Mouse (Mus musculus): ENCODE data around the gene Mrtfa. TPM values are rescaled to one million over a fixed set of nuclear protein-coding genes. Genes with fewer than 3 reads are reported as not detected.

Gene Mrtfa
- polyA plus RNA-seq, 1 experiment from 2014 or later: 24.9 TPM

DNA sequence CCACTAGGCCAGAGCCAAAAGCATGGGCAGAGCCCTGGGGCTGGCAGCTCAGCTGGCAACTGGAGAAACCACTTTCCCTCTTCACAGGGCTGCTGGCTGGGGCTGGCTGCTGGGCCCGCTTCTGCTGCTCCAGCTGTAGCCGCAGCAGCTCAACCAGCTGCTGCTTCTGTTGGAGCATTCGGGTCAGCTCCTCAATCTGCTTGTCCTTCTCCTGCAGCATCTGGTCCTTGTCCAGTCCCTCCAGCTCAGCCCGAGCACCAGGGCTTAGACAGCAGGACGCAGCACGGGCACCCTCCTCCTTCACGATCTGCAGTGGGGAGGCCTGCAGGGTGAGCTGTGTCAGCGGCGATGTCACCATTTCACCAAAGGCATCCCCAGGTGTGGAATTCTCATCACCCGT is 174.1 kb downstream of the Mrtfa start:
- no peaks in the 10 kb centered on the region for H3K4me1 ChIP-seq (replicated peaks; ENCODE audit: control insufficient read depth, insufficient read depth, low read length)
- no peaks in the 10 kb centered on the region for H3K27me3 ChIP-seq (ENCODE audit: control insufficient read depth, insufficient read depth, low read depth, low read length)
- 79% methylated on average over 10 of the region's 10 CpGs for WGBS
- peaks cover 28% of the 10 kb centered on the region for H3K36me3 ChIP-seq (ENCODE audit: control insufficient read depth, insufficient read depth, low read length)
- ATAC-seq (ENCODE audit: low read depth): no peak
- no peak overlapping the region for H3K4me3 ChIP-seq (ENCODE audit: low read length)
- H3K9ac ChIP-seq (ENCODE audit: low read length): no peak overlapping the region
- no peak overlapping the region for H3K4me2 ChIP-seq (ENCODE audit: low read depth, low read length)
- H3K27ac ChIP-seq (ENCODE audit: low read length): no peak overlapping the region
- no peaks in the 10 kb centered on the region for H3K9me3 ChIP-seq (ENCODE audit: control insufficient read depth, low read length)

DNA sequence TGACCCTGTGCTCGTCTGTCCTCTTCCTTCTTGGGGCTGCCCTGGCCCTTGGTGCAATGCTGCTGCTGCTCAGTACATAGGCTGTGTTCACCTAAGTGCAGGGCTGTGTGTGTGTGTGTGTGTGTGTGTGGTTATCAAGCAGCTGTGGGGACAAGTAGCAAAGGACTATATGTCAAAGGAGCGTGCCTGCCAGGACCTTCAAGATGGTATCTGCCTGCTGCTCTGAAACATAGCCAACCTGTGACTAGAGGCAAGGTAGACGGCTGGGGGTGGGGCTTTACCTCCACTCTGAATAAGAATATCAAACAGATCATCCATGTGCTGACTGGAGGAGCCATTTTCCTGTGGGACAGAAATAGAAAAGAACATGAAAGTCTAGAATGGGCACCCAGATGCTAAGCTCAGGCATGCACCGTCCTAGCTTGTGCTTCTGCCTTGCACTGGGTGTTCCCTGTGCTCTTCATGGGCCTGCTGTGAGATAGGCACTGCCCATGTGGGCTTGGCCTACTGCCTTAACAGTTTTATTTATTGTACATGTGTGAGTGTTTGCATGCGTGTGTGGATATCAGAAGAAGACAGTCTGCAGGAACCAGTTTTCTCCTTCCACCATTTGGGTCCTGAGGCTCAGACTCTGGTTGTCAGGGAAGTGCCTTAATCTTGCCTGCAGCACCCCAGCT is 175.4 kb downstream of the Mrtfa start:
- H3K9me3 ChIP-seq (ENCODE audit: control insufficient read depth, low read length): no peaks in the 10 kb centered on the region
- no peak overlapping the region for H3K4me2 ChIP-seq (ENCODE audit: low read depth, low read length)
- no peak overlapping the region for H3K27ac ChIP-seq (ENCODE audit: low read length)
- 76% methylated on average over 5 of the region's 5 CpGs for WGBS
- no peaks in the 10 kb centered on the region for H3K27me3 ChIP-seq (ENCODE audit: control insufficient read depth, insufficient read depth, low read depth, low read length)
- no peaks in the 10 kb centered on the region for H3K4me1 ChIP-seq (replicated peaks; ENCODE audit: control insufficient read depth, insufficient read depth, low read length)
- no peak overlapping the region for H3K4me3 ChIP-seq (ENCODE audit: low read length)
- no peak overlapping the region for H3K9ac ChIP-seq (ENCODE audit: low read length)
- H3K36me3 ChIP-seq (ENCODE audit: control insufficient read depth, insufficient read depth, low read length): peaks cover 31% of the 10 kb centered on the region
- ATAC-seq (ENCODE audit: low read depth): no peak

- no peak overlapping the region for H3K4me2 ChIP-seq (ENCODE audit: low read depth, low read length)
- WGBS: 86% methylated on average over 7 of the region's 7 CpGs
- H3K9me3 ChIP-seq (ENCODE audit: control insufficient read depth, low read length): no peaks in the 10 kb centered on the region
- peaks cover 30% of the 10 kb centered on the region for H3K36me3 ChIP-seq (ENCODE audit: control insufficient read depth, insufficient read depth, low read length)
- no peaks in the 10 kb centered on the region for H3K4me1 ChIP-seq (replicated peaks; ENCODE audit: control insufficient read depth, insufficient read depth, low read length)
- H3K27ac ChIP-seq (ENCODE audit: low read length): no peak overlapping the region
- H3K27me3 ChIP-seq (ENCODE audit: control insufficient read depth, insufficient read depth, low read depth, low read length): no peaks in the 10 kb centered on the region
- ATAC-seq (ENCODE audit: low read depth): no peak
- no peak overlapping the region for H3K9ac ChIP-seq (ENCODE audit: low read length)
- no peak overlapping the region for H3K4me3 ChIP-seq (ENCODE audit: low read length)
Observed at GRCm38 (mm10) chr15:81013186-81013585, 177.4 kb downstream of the Mrtfa start.

DNA sequence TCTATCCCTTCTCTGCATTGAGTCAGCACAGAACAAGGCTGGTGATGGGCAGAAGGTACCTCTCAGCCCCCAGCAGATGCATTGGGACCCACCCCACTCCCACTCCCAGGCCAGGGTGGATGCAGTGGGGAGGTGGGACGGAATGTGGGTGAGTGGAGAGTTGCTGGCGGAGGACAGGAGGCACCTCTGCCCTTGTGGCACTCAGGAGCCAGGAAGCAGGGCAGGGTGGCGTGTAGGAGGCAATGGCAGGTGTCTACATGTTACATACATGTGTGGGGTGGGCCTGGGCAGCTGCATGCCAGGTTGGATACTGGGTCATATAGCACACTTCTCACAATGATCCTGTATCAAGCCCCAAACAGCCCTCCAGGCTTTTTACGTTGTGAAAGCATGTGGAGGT is 178.2 kb downstream of the Mrtfa start:
- no peak overlapping the region for H3K4me3 ChIP-seq (ENCODE audit: low read length)
- H3K9ac ChIP-seq (ENCODE audit: low read length): no peak overlapping the region
- no peaks in the 10 kb centered on the region for H3K4me1 ChIP-seq (replicated peaks; ENCODE audit: control insufficient read depth, insufficient read depth, low read length)
- H3K27me3 ChIP-seq (ENCODE audit: control insufficient read depth, insufficient read depth, low read depth, low read length): no peaks in the 10 kb centered on the region
- H3K9me3 ChIP-seq (ENCODE audit: control insufficient read depth, low read length): no peaks in the 10 kb centered on the region
- H3K4me2 ChIP-seq (ENCODE audit: low read depth, low read length): no peak overlapping the region
- no peak overlapping the region for H3K27ac ChIP-seq (ENCODE audit: low read length)
- no peak for ATAC-seq (ENCODE audit: low read depth)
- 84% methylated on average over 4 of the region's 4 CpGs for WGBS
- peaks cover 27% of the 10 kb centered on the region for H3K36me3 ChIP-seq (ENCODE audit: control insufficient read depth, insufficient read depth, low read length)

- no peak for ATAC-seq (ENCODE audit: low read depth)
- Histone ChIP-seq H3K27me3 (ENCODE audit: control insufficient read depth, insufficient read depth, low read depth, low read length) (no peaks in the 10 kb centered on the region), H3K4me2 (ENCODE audit: low read depth, low read length) (no peak overlapping the region), H3K9me3 (ENCODE audit: control insufficient read depth, low read length) (no peaks in the 10 kb centered on the region), H3K36me3 (ENCODE audit: control insufficient read depth, insufficient read depth, low read length) (peaks cover 27% of the 10 kb centered on the region), H3K9ac (ENCODE audit: low read length) (no peak overlapping the region), H3K4me1 (replicated peaks; ENCODE audit: control insufficient read depth, insufficient read depth, low read length) (no peaks in the 10 kb centered on the region), H3K27ac (ENCODE audit: low read length) (no peak overlapping the region), H3K4me3 (ENCODE audit: low read length) (no peak overlapping the region)
- WGBS: 52% methylated on average over 3 of the region's 3 CpGs
Observed at GRCm38 (mm10) chr15:81011523-81011922, 179.0 kb downstream of the Mrtfa start.

DNA sequence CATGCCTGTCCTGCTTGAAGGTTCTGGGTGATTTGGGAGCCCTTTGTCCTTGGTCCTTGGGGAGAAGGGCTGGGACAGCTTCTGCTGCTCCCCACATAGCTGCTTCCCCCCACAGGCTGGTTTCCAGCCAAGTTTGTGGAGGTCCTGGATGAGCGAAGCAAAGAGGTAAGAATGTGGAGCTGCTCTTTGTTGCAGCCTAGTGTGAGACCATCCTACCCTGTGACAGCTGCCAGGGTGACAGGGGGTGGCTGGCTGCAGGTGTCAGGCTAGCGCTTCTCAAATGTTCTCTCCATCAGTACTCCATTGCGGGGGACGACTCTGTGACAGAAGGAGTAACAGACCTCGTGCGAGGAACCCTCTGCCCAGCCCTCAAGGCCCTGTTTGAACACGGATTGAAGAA is 180.4 kb downstream of the Mrtfa start:
- H3K4me1 ChIP-seq (replicated peaks; ENCODE audit: control insufficient read depth, insufficient read depth, low read length): no peaks in the 10 kb centered on the region
- no peak overlapping the region for H3K4me3 ChIP-seq (ENCODE audit: low read length)
- no peaks in the 10 kb centered on the region for H3K27me3 ChIP-seq (ENCODE audit: control insufficient read depth, insufficient read depth, low read depth, low read length)
- H3K9me3 ChIP-seq (ENCODE audit: control insufficient read depth, low read length): no peaks in the 10 kb centered on the region
- 74% methylated on average over 7 of the region's 7 CpGs for WGBS
- no peak overlapping the region for H3K4me2 ChIP-seq (ENCODE audit: low read depth, low read length)
- H3K9ac ChIP-seq (ENCODE audit: low read length): no peak overlapping the region
- no peak for ATAC-seq (ENCODE audit: low read depth)
- H3K36me3 ChIP-seq (ENCODE audit: control insufficient read depth, insufficient read depth, low read length): peaks cover 21% of the 10 kb centered on the region
- H3K27ac ChIP-seq (ENCODE audit: low read length): no peak overlapping the region

GRCm38 (mm10) chr15:81008689-81009123 is 181.9 kb downstream of the Mrtfa start:
- Histone ChIP-seq H3K4me2 (ENCODE audit: low read depth, low read length) (no peak overlapping the region), H3K27ac (ENCODE audit: low read length) (no peak overlapping the region), H3K4me1 (replicated peaks; ENCODE audit: control insufficient read depth, insufficient read depth, low read length) (no peaks in the 10 kb centered on the region), H3K9me3 (ENCODE audit: control insufficient read depth, low read length) (no peaks in the 10 kb centered on the region), H3K4me3 (ENCODE audit: low read length) (no peak overlapping the region), H3K27me3 (ENCODE audit: control insufficient read depth, insufficient read depth, low read depth, low read length) (no peaks in the 10 kb centered on the region), H3K36me3 (ENCODE audit: control insufficient read depth, insufficient read depth, low read length) (peaks cover 24% of the 10 kb centered on the region), H3K9ac (ENCODE audit: low read length) (no peak overlapping the region)
- WGBS: 58% methylated on average over 10 of the region's 10 CpGs
- ATAC-seq (ENCODE audit: low read depth): 0 out of 2 replicates have a peak, but pooled peaks have one; percentile 10

- 81% methylated on average over 8 of the region's 8 CpGs for WGBS
- H3K27me3 ChIP-seq (ENCODE audit: control insufficient read depth, insufficient read depth, low read depth, low read length): no peaks in the 10 kb centered on the region
Observed at GRCm38 (mm10) chr15:81007905-81008304, 182.7 kb downstream of the Mrtfa start.

DNA sequence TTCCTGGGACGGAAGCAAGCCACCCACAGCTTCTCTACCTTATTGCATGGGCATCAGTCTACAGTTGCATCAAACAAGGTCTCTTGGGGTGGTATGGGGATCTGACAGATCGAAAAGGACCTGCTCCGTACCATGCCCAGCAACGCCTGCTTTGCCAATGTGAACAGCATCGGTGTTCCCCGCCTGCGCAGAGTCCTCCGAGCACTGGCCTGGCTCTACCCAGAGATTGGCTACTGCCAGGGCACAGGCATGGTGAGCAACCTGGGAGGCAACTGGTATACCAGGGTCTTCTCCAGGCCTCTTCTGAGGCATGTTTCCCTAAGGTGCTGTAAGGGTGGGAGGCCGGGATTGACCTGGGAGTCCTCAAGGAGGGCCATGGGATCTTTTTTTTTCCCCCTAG is 183.2 kb downstream of the Mrtfa start:
- H3K9ac ChIP-seq (ENCODE audit: low read length): no peak overlapping the region
- H3K27me3 ChIP-seq (ENCODE audit: control insufficient read depth, insufficient read depth, low read depth, low read length): no peaks in the 10 kb centered on the region
- ATAC-seq (ENCODE audit: low read depth): no peak
- WGBS: 92% methylated on average over 9 of the region's 9 CpGs
- H3K36me3 ChIP-seq (ENCODE audit: control insufficient read depth, insufficient read depth, low read length): peaks cover 16% of the 10 kb centered on the region
- H3K4me1 ChIP-seq (replicated peaks; ENCODE audit: control insufficient read depth, insufficient read depth, low read length): no peaks in the 10 kb centered on the region
- H3K27ac ChIP-seq (ENCODE audit: low read length): no peak overlapping the region
- no peaks in the 10 kb centered on the region for H3K9me3 ChIP-seq (ENCODE audit: control insufficient read depth, low read length)
- H3K4me3 ChIP-seq (ENCODE audit: low read length): no peak overlapping the region
- H3K4me2 ChIP-seq (ENCODE audit: low read depth, low read length): no peak overlapping the region

More at GRCm38 (mm10) chr15:81007905-81008304, 182.7 kb downstream of the Mrtfa start:
- Histone ChIP-seq H3K4me2 (ENCODE audit: low read depth, low read length) (no peak overlapping the region), H3K9ac (ENCODE audit: low read length) (no peak overlapping the region), H3K4me3 (ENCODE audit: low read length) (no peak overlapping the region), H3K36me3 (ENCODE audit: control insufficient read depth, insufficient read depth, low read length) (peaks cover 21% of the 10 kb centered on the region), H3K4me1 (replicated peaks; ENCODE audit: control insufficient read depth, insufficient read depth, low read length) (no peaks in the 10 kb centered on the region), H3K9me3 (ENCODE audit: control insufficient read depth, low read length) (no peaks in the 10 kb centered on the region), H3K27ac (ENCODE audit: low read length) (no peak overlapping the region)
- ATAC-seq (ENCODE audit: low read depth): no peak

Data from lung, embryonic 16.5 days (tissue).